Mouse (Mus musculus): ENCODE results near the gene Rfx3. TPM values are rescaled to one million over a fixed set of nuclear protein-coding genes. Genes with fewer than 3 reads are reported as not detected.

Rfx3 gene
- total and polyA plus RNA-seq, 2 experiments = 0.55 to 2.1 TPM

- H3K4me3 ChIP-seq (ENCODE audit: insufficient read depth, low read depth, low read length) = no peak overlapping the region
- no peaks in the 10 kb centered on the region for H3K36me3 ChIP-seq (ENCODE audit: control insufficient read depth, insufficient read depth, low read length)
- no peak overlapping the region for H3K9ac ChIP-seq (ENCODE audit: low read depth, low read length)
- no peak for DNase-seq (ENCODE audit: extremely low read depth, low read depth, low spot score)
- no peaks in the 10 kb centered on the region for H3K27me3 ChIP-seq (ENCODE audit: control insufficient read depth, insufficient read depth, low read length)
- no peak overlapping the region for H3K27ac ChIP-seq (replicated peaks; ENCODE audit: insufficient read depth, low read depth, low read length)
- TF ChIP-seq POLR2A (IDR thresholded peaks at IDR 0.05; ENCODE audit: extremely low read depth, insufficient read depth, low read length) (no peak), CTCF (IDR thresholded peaks at IDR 0.05; ENCODE audit: low read depth, low read length) (no peak)
- no peaks in the 10 kb centered on the region for H3K79me2 ChIP-seq (ENCODE audit: control insufficient read depth, insufficient read depth, low read length)
- no peaks in the 10 kb centered on the region for H3K4me1 ChIP-seq (ENCODE audit: control insufficient read depth, insufficient read depth, low read length)
- 85% methylated on average over 3 of the region's 3 CpGs for WGBS
These were observed 8.3 kb downstream of the Rfx3 start for GRCm38 (mm10) chr19:28002708-28003107.

DNA sequence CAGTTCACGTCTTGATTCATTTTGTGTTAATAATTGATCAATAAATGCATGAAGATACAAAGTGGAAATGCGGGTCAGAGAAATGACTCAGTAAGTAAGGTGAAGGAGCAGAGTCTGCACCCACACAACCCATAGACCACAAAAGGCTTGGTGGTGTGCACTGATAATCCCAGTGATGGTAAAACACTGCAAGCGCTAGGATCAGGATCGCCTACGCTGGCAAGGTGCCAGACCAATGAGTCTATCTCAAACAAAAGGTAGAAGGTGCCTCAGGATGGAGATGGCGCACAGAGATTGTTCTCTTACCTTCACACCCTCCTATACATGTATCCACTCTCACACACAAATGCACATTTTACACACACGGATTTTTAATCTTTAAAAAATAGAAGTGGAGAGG lies 18.2 kb downstream of the Rfx3 start:
- H3K36me3 ChIP-seq (ENCODE audit: control insufficient read depth, insufficient read depth, low read length) = no peaks in the 10 kb centered on the region
- TF ChIP-seq POLR2A (IDR thresholded peaks at IDR 0.05; ENCODE audit: extremely low read depth, insufficient read depth, low read length) (no peak), CTCF (IDR thresholded peaks at IDR 0.05; ENCODE audit: low read depth, low read length) (no peak)
- H3K27ac ChIP-seq (replicated peaks; ENCODE audit: insufficient read depth, low read depth, low read length) = no peak overlapping the region
- H3K9ac ChIP-seq (ENCODE audit: low read depth, low read length) = no peak overlapping the region
- H3K4me3 ChIP-seq (ENCODE audit: insufficient read depth, low read depth, low read length) = no peak overlapping the region
- WGBS = 87% methylated on average over 7 of the region's 7 CpGs
- no peaks in the 10 kb centered on the region for H3K27me3 ChIP-seq (ENCODE audit: control insufficient read depth, insufficient read depth, low read length)
- H3K79me2 ChIP-seq (ENCODE audit: control insufficient read depth, insufficient read depth, low read length) = no peaks in the 10 kb centered on the region
- no peaks in the 10 kb centered on the region; the same call in 1 of the 2 replicates for H3K4me1 ChIP-seq (ENCODE audit: control insufficient read depth, insufficient read depth, low read length)
- no peak for DNase-seq (ENCODE audit: extremely low read depth, low read depth, low spot score)

DNA sequence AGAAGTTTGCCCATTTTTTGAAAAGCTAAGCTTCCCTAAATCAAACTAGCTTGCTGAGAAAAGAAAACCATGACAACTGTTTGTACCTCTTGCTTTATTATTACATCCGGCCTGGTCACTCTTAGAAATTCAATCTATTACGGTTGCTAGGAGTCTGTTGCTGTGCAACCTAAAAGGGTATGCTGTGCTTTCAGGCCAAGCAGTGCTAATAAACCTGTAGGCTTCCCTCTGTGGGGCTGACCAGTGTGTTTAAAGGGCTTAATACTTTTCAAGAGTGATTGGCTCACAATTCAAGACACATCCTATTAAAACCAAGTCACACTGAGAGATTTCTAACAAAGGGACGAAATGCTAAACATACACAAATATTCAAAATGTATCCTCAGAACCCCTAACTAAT lies 22.2 kb downstream of the Rfx3 start:
- TF ChIP-seq CTCF (IDR thresholded peaks at IDR 0.05; ENCODE audit: low read depth, low read length) (no peak), POLR2A (IDR thresholded peaks at IDR 0.05; ENCODE audit: extremely low read depth, insufficient read depth, low read length) (no peak)
- 91% methylated on average over 3 of the region's 3 CpGs for WGBS
- H3K79me2 ChIP-seq (ENCODE audit: control insufficient read depth, insufficient read depth, low read length) = no peaks in the 10 kb centered on the region
- H3K27ac ChIP-seq (replicated peaks; ENCODE audit: insufficient read depth, low read depth, low read length) = no peak overlapping the region
- H3K9ac ChIP-seq (ENCODE audit: low read depth, low read length) = no peak overlapping the region
- no peaks in the 10 kb centered on the region for H3K4me1 ChIP-seq (ENCODE audit: control insufficient read depth, insufficient read depth, low read length)
- H3K27me3 ChIP-seq (ENCODE audit: control insufficient read depth, insufficient read depth, low read length) = no peaks in the 10 kb centered on the region
- no peak overlapping the region for H3K4me3 ChIP-seq (ENCODE audit: insufficient read depth, low read depth, low read length)
- no peak for DNase-seq (ENCODE audit: extremely low read depth, low read depth, low spot score)
- H3K36me3 ChIP-seq (ENCODE audit: control insufficient read depth, insufficient read depth, low read length) = no peaks in the 10 kb centered on the region

- Histone ChIP-seq H3K36me3 (ENCODE audit: control insufficient read depth, insufficient read depth, low read length) (no peaks in the 10 kb centered on the region), H3K79me2 (ENCODE audit: control insufficient read depth, insufficient read depth, low read length) (no peaks in the 10 kb centered on the region), H3K9ac (ENCODE audit: low read depth, low read length) (no peak overlapping the region), H3K27me3 (ENCODE audit: control insufficient read depth, insufficient read depth, low read length) (no peaks in the 10 kb centered on the region), H3K27ac (replicated peaks; ENCODE audit: insufficient read depth, low read depth, low read length) (no peak overlapping the region), H3K4me3 (ENCODE audit: insufficient read depth, low read depth, low read length) (no peak overlapping the region), H3K4me1 (ENCODE audit: control insufficient read depth, insufficient read depth, low read length) (no peaks in the 10 kb centered on the region)
- WGBS = 85% methylated on average over 3 of the region's 3 CpGs
- DNase-seq (ENCODE audit: extremely low read depth, low read depth, low spot score) = no peak
- TF ChIP-seq CTCF (IDR thresholded peaks at IDR 0.05; ENCODE audit: low read depth, low read length) (no peak), POLR2A (IDR thresholded peaks at IDR 0.05; ENCODE audit: extremely low read depth, insufficient read depth, low read length) (no peak)
These were observed 43.4 kb downstream of the Rfx3 start for GRCm38 (mm10) chr19:27967590-27967989.

GRCm38 (mm10) chr19:27961271-27961670 lies 49.7 kb downstream of the Rfx3 start:
- no peak for DNase-seq (ENCODE audit: extremely low read depth, low read depth, low spot score)
- no peak overlapping the region for H3K4me3 ChIP-seq (ENCODE audit: insufficient read depth, low read depth, low read length)
- 90% methylated on average over 3 of the region's 3 CpGs for WGBS
- no peaks in the 10 kb centered on the region for H3K36me3 ChIP-seq (ENCODE audit: control insufficient read depth, insufficient read depth, low read length)
- no peak overlapping the region for H3K27ac ChIP-seq (replicated peaks; ENCODE audit: insufficient read depth, low read depth, low read length)
- no peak overlapping the region for H3K9ac ChIP-seq (ENCODE audit: low read depth, low read length)
- TF ChIP-seq CTCF (IDR thresholded peaks at IDR 0.05; ENCODE audit: low read depth, low read length) (no peak), POLR2A (IDR thresholded peaks at IDR 0.05; ENCODE audit: extremely low read depth, insufficient read depth, low read length) (no peak)
- no peaks in the 10 kb centered on the region for H3K79me2 ChIP-seq (ENCODE audit: control insufficient read depth, insufficient read depth, low read length)
- H3K4me1 ChIP-seq (ENCODE audit: control insufficient read depth, insufficient read depth, low read length) = no peaks in the 10 kb centered on the region
- no peaks in the 10 kb centered on the region for H3K27me3 ChIP-seq (ENCODE audit: control insufficient read depth, insufficient read depth, low read length)

- 86% methylated on average over 3 of the region's 3 CpGs for WGBS
- Histone ChIP-seq H3K79me2 (ENCODE audit: control insufficient read depth, insufficient read depth, low read length) (no peaks in the 10 kb centered on the region), H3K27me3 (ENCODE audit: control insufficient read depth, insufficient read depth, low read length) (no peaks in the 10 kb centered on the region), H3K9ac (ENCODE audit: low read depth, low read length) (no peak overlapping the region), H3K36me3 (ENCODE audit: control insufficient read depth, insufficient read depth, low read length) (no peaks in the 10 kb centered on the region), H3K4me1 (ENCODE audit: control insufficient read depth, insufficient read depth, low read length) (no peaks in the 10 kb centered on the region), H3K27ac (replicated peaks; ENCODE audit: insufficient read depth, low read depth, low read length) (no peak overlapping the region), H3K4me3 (ENCODE audit: insufficient read depth, low read depth, low read length) (no peak overlapping the region)
- peak; percentile 2 for DNase-seq (ENCODE audit: extremely low read depth, low read depth, low spot score)
- no peak for TF ChIP-seq POLR2A (IDR thresholded peaks at IDR 0.05; ENCODE audit: extremely low read depth, insufficient read depth, low read length)
- TF ChIP-seq CTCF (IDR thresholded peaks at IDR 0.05; ENCODE audit: low read depth, low read length) = no peak
These were observed 75.5 kb downstream of the Rfx3 start for GRCm38 (mm10) chr19:27935453-27935852.

Data from liver, adult 2 months (tissue).